Mouse (Mus musculus) spleen, adult 2 months (tissue): Measurements from ENCODE around the gene Polrmt.

Source experiments
- CTCF ChIP-seq: fragments of 200-500 bp; IDR thresholded peaks from 2 replicates; pipeline ENCODE4 v1.5.1; 2011; ENCODE audit warnings: mild to moderate bottlenecking, inconsistent platforms; ENCODE audit not compliant: insufficient read depth, insufficient read length, insufficient replicate concordance; ENCODE audit errors: extremely low read depth
- POLR2A ChIP-seq: fragments of 200-500 bp; IDR thresholded peaks from 2 replicates; pipeline ENCODE4 v1.6.1; 2011; ENCODE audit warnings: low read depth, low read length, inconsistent platforms

GRCm38 (mm10) chr10:79766001-79766507 is 19.7 kb upstream of the Polrmt start:
- no peak for TF ChIP-seq CTCF
- TF ChIP-seq POLR2A, result no peak
